Mouse (Mus musculus): ENCODE data around the gene Ubash3a.

Gene Ubash3a

DNA sequence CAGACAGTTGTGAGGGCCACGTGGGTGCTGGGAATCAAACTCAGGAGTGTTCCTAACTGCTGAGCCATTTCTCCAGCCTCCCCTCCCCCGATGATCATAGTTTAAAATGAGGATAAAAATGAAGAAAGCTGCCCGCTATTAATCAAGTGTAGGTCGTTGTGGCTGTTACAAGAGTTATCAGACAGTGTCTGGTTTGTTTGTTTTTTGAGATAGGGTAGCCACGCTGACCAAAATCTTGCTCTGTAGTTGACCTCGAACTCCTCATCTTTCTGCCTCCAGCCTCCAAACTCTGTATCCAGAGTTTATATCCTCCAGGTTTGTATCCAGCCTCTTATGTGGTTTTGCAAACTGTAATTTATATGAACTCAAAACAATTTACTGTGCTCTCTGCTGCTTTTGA is 72.6 kb downstream of the Ubash3a start:
- DNase-seq (ENCODE audit: low read depth), result no peak

DNA sequence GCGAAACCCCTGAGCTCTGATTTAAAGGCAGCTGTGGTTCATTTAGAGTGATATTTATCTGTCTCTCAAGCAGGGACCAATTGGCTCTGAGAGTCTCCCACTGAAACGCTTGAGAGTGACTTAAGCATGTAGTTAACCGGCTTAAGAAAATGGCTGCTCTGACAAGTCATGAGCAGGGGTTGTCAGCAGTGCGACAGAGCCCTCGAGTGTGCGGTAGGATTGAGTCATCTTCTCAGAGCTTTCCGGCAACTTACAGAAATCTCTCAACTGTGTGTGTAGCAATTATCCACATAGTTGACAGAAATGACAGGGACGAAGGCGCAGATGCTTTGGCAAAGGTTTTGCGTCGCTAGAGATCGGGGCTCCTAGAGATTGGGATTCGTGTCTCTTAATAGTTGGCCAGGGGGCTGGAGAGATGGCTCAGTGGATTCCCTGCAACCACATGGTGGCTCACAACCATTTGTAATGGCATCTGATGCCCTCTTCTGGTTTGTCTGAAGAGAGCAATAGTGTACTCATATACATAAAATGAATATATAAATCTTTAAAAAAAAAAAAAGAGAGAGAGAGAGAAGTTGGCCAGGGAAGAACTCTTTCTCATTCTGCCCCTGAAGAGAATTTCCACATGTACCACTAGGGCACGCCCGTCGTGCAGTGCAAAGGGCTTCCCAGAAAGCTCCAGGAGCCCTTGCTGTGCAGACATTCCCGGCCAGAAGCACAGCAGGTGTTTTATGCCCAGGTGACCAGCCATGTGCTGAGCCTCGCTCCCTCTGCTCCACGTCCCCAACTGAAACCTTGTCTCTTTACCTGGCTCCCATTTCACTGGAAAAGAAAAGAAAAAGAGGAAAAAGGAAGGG is 74.4 kb downstream of the Ubash3a start:
- DNase-seq (ENCODE audit: low read depth), result no peak

DNA sequence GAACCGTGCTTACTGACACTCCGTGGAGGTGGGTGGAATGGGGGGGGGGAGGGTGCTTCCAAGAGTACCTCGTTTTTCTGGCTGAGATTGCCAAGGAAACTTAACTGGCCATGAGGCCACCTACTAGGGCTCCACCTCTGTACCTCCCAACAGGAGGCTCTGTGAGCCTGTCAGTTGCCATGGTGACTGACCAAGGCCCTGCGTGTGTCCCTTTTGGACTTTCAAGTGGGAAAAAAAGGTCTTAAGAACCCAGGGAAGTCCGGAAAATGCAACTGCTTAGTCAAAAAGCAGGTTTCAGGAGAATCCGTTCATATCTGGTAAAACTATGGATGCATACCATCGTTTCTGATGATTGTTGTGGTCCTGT is 75.0 kb downstream of the Ubash3a start:
- DNase-seq (ENCODE audit: low read depth), result no peak

DNA sequence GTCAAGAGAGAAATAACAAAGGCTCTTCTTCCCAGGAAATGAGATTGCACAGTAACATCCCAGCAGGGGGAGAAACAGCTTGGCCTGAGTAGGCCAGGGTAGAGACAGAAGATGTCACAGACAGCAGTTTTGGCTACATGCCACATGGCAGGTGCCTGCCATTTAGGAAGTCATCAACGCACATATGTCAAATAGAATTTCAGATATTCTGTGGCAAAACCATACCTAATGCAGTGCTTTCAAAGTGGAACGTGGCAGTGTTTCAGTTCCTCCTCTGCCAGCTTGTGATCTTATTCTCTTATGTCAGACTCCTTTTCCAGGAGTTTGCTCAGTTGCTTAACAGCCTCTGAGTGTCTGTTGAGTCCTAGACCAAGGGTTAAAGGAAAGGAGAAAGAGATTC is 78.2 kb downstream of the Ubash3a start:
- DNase-seq (ENCODE audit: low read depth), result no peak

DNA sequence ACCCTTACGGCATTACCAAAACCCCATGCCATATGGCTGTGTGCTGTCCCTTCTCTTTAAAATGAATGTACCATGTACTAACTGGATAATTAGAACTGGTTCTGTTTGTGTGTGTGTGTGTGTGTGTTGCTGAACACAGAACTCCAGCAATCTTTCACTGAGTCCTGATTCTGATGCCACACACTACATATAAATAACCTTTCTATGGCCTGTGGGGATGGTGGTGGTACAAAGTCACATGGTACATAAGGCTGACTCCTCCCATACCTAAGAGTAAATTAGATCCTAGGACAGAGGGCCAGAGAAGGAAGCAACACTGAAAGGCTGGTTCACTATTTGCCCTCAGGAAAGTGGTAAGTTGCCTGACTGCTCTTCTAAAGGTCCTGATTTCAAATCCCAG is 78.8 kb downstream of the Ubash3a start, which contains the start of gene Slc37a1:
Gene Slc37a1 (plus strand): TSS at position 301 of the 400 bp plus-strand sequence.
- DNase-seq (ENCODE audit: low read depth), result no peak

DNA sequence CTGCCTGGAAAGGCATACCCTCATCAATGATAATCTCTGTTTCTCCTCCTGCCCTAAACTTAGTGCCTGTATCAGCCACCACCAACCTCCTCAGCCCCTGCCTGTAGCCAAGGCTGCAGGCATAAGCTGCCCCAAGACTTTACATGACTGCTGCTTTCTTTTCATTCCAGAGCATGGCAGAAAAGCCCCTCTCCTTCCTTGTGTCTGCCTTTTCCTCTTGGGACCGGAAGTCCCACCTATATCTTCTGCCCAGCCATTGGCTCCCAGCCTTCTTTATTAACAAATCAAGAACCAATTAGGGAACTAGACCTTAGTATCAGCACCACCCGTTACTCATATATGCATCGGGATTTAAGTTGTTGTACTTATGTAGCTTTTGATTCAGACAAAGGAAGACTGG is 79.5 kb downstream of the Ubash3a start:
- no peak for DNase-seq (ENCODE audit: low read depth)

DNA sequence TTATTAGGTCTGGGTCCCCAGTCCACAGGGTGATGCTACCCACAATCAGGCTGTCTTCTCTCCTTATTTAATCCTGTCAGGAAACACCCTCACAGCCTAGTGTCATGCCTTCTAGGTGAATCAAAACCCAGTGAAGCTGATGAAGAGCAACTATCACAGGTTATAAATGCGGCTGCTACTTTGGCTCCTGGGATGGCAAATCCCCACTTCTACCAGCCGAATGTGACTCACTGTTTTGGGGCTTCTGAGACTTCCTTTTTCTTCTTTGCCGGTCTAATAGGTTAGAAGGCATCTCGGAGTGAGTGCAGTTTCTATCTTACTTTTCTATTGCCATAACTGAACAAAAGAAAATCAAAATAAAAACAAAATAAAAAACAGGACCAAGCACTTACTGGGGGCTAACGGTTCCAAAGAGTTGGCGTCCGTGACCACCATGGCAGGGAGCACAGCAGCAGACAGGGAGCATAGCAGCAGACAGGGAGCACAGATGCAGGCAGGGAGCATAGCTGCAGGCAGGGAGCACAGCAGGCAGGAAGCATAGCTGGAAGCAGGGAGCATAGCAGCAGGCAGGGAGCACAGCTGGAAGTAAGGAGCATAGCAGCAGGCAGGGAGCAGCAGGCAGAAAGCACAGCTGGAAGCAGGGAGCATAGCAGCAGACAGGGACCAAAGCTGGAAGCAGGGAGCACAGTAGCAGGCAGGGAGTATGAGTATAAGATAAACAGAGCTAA is 81.5 kb downstream of the Ubash3a start:
- DNase-seq (ENCODE audit: low read depth), result no peak

DNA sequence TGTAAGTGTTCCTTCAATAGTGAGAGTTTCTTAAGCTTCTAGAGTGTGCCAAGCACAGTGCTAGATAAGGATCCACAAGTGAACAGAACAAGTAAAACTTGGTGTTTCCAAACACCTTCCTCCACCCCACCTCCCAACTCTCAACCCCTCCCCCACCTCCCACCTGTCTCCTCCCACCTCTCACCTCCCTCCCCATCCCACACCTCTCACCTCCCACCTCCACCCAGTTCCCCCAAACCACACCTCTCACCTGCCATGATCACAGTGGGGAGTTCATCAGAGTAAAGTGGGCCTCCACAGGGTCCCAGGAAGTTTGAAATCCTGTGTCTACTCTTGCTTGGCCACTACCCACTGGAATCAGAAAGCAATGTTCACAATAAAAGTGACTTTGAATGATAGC is 82.6 kb downstream of the Ubash3a start:
- DNase-seq (ENCODE audit: low read depth), result no peak

DNA sequence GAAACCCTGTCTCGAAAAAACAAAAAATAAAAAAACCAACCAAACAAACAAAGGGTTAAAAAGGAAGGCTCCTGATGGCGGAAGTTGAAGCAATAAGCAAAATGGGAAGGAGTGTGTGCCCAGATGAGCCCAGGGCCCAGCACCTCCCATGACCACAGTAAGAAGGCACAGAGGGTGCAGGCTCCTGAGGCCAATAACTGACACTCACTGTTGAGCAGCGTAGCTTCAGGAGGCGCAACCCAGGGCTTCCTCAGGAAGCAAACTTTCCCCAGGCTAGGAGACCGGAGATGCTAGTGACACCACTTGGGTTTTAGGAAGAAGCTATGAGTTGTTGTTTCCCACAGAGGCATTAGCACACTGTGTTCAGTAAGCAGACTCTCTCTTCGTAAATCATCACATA is 83.2 kb downstream of the Ubash3a start:
- no peak for DNase-seq (ENCODE audit: low read depth)

DNA sequence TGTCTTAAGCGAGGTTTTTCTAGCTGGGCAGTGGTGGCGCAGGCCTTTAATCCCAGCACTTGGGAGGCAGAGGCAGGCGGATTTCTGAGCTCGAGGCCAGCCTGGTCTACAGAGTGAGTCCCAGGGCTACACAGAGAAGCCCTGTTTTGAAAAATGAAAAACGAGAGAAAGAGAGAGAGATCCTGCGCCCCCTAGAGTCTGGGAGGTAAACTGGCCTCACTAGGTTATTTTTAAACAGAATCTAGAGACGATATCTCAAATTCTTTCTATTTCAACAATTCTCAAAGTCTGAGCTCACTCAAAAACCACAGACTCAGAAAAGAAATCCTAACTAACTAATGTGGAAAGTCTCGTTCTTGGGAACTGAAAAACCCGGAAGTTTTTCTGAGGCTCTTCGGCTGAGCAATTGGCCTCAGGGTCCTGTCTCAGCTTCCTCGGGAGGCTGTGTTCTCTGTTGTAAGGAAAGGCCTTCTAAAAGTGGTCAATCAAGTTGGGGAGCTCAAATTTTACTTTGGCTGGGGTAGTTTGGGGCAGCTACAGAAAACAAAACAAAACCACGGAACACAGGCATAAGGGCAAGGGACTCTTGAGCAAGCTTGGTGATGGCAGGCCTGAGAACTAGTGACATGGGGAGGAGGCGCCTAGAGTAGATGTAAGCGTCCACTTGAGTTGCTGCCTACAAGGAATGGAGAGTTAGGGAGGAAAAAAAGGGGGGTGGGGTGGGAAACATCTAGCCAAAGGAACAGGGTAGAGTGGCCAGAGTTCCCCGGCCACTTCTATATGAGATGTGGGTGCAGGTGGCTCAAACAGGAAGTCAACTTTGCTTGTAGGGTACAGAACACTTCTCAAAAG is 86.9 kb downstream of the Ubash3a start:
- DNase-seq (ENCODE audit: low read depth), result no peak

DNA sequence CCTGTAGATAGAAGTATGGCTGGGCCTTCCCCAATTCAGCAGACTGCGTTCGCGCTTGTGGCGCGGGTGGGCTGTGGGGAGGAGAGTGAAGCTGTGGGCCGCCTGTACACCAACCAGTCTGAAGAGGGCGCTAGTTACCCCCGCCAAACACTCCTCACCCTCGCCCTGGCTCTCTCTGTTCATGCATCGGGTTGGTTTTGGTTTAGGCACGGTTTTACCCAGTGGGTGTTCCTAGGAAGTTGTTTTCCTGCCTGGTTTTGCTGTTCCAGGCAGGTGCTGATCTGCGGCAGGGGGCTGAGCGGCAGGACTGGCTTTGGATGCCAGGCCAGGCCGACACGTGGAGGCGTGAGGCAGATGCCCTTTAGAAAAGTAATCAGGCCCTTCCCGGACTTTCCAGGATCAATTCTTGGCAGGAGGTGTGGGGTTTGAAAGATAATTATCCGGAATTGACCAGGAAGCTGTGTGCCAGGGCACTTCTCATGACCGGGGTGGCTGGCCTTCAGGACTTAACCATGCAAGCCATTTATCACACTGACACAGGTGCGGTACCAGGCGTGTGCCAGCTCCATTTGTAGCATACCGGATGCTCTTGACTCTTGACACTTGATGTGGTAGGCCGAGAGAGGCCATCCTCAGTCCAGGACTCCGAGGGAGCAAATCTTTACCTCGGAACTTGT is 87.7 kb downstream of the Ubash3a start:
- no peak for DNase-seq (ENCODE audit: low read depth)

DNA sequence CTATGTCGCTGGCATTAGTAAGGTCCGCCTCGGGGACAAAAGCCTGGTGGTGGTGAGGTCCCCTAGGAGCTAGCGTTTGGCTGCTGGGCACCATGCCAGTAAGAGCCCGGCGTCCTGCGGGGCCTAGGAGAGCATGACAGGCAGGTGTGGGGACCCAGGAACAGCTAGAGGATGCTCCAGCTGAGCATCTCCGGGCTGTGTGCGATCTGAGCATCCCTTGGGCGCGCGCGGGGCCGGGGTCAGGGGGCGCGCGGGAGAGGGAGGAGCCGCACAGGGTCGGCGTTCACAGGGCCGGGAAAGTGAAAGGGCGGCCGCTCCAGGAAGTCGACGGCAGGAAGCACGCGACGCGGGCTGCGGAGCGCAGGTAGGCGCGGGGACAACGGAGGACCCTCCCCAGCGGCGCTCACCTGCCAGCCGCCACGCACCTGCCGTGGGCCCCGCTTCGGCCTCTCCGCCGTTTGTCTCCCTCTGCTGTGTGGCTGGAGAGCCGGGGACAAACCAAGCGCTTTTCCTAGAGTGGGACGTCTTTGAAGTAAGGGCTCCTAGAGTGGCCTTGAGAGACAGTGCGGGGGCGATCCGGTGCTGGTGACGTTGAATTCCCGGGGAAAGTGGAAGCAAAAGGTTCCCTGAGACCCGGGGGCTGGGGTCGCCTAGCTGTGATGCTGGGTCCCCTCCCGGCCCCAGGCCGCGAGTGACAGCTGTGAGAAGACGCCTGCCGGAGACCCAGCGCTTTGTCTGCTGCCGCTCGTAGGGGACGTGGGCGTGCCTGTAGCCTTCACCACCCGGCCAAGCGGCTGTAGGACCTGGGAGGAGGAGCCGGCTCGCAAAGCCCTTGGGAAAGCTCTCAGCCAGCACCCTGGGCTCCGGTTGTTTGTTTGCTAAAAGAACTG is 88.5 kb downstream of the Ubash3a start:
- DNase-seq (ENCODE audit: low read depth), result no peak

All from NIH3T3 (cell line).